Mouse (Mus musculus) activated CD4-positive, CD25-positive, alpha-beta regulatory T cell (primary cell): Measurements from ENCODE around the gene Cox5b. TPM values are rescaled to one million over a fixed set of nuclear protein-coding genes. Genes with fewer than 3 reads are reported as not detected.

Experiments used
- polyA plus RNA-seq, 2 experiments: library from polyadenylated mRNA; unstranded; fragments of 100-300 nt; shearing (Covaris generic); gene quantifications; one replicate each; pipeline ENCODE4 v1.2.1; 2017

Gene Cox5b
- polyA plus RNA-seq = 100 to 1,000 TPM; 581 to 642 TPM

GRCm38 (mm10) chr1:36691271-36692155, at the start of gene Cox5b:
TSS of gene Cox5b (plus strand) at chr1:36691449.

DNA sequence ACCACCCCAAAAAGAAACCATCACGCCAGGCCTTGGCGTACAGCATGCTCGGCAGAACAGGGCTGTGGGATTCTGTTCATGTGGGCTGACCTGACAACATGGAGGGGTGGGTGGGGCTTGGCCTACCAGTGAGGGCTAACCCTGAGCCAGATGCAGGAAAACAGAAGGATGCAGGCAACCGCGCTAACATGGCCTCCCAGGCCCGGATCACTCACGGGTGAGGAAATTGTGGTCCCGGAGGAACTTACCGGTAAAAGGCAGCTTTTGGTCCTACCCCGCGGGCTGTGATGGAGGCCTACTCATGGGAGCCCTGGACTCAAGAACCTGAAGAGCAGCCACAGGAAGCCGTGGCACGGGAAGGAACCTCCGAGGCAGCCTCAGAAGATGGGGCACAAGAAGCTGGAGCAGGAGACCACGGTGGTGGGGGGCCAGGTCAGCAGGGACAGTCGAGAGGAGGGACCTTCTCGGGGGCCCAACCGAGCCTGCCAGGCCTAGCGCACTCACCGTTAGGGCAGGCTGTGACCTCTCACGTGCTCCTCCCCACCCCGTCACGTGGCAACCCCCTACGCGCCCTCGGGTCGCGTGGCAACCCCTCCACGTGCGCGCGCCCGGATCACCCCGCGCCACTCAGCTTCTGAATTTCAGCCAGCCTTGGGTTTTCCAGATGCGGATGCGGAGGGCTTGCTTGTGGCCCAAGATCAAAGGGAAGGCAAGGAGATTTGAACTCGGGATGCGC, 8.5 kb upstream of the Cox5b start, which contains the start of gene Fam178b:
Gene Fam178b, minus strand, starts transcription at position 564 of the 736 bp plus-strand sequence.

GRCm38 (mm10) chr1:36709854-36710280, 18.6 kb downstream of the Cox5b start, which contains the start of gene 4933424G06Rik:
TSS of gene 4933424G06Rik (plus strand) at chr1:36710149.

GRCm38 (mm10) chr1:36714311-36714710, 23.1 kb downstream of the Cox5b start, which contains the start of gene Actr1b:
TSS of gene Actr1b (minus strand) at chr1:36714422.

Other genes with a start within 250 kb of the Cox5b start
- 10 to 100 TPM; 12.5 to 19.3 TPM for gene Lman2l, start 246.2 kb upstream of the Cox5b start, polyA plus RNA-seq
- gene Cnnm4, start 219.8 kb upstream of the Cox5b start, polyA plus RNA-seq = 1 to 10 TPM; 2.0 to 2.2 TPM
- 10 to 100 TPM; 17.1 to 34.6 TPM for gene Cnnm3, start 179.6 kb upstream of the Cox5b start, polyA plus RNA-seq
- gene Ankrd23, start 154.6 kb upstream of the Cox5b start, polyA plus RNA-seq = 10 to 100 TPM; 22.1 to 24.8 TPM
- 1 to 10 TPM in 1 of 2 experiments, not detected in 1; 1.0 TPM for gene Gm42417, start 152.0 kb upstream of the Cox5b start, polyA plus RNA-seq
- 10 to 100 TPM; 25.1 to 30.1 TPM for gene Ankrd39, start 144.0 kb upstream of the Cox5b start, polyA plus RNA-seq
- under 1 TPM; 0.35 to 0.98 TPM for gene Sema4c, start 133.1 kb upstream of the Cox5b start, polyA plus RNA-seq
- under 1 TPM in 1 of 2 experiments, not detected in 1; 0.26 TPM for gene Fam178b, start 8.3 kb upstream of the Cox5b start, polyA plus RNA-seq
- gene 4933424G06Rik, start 18.7 kb downstream of the Cox5b start, polyA plus RNA-seq = under 1 TPM in 1 of 2 experiments, not detected in 1; 0.28 TPM
- 10 to 100 TPM; 50.1 to 58.2 TPM for gene Actr1b, start 23.0 kb downstream of the Cox5b start, polyA plus RNA-seq
- 100 to 1,000 TPM; 207 to 227 TPM for gene Zap70, start 70.3 kb downstream of the Cox5b start, polyA plus RNA-seq